In genomic region chr4:43560976-43561375, GRCm38 (mm10) we compare ENCODE assay signal across 8 mouse cellular contexts. TPM values are rescaled to one million over a fixed set of nuclear protein-coding genes. Genes with fewer than 3 reads are reported as not detected.
DNase-seq lines count a peak whose midpoint lies in the region; ATAC-seq and TF ChIP-seq lines count a peak whose summit lies in the region.

No protein-coding gene starts in this region.

- H3K4me3 ChIP-seq in kidney, postnatal 0 days (replicated peaks; ENCODE audit: low read depth, low read length) = peak overlapping the region; percentile 65
- peak overlapping the region; percentile 67 for H3K4me3 ChIP-seq in neural tube, embryonic 12.5 days

- ATAC-seq in kidney, postnatal 0 days (replicated peaks; ENCODE audit: low FRiP score, low read depth) = no peak
- no peak for ATAC-seq in neural tube, embryonic 12.5 days (ENCODE audit: low FRiP score, low read depth)

- H3K4me2 ChIP-seq in kidney, postnatal 0 days (ENCODE audit: low read length) = peak overlapping the region; percentile 79
- H3K4me2 ChIP-seq in neural tube, embryonic 12.5 days (replicated peaks) = peak overlapping the region; percentile 85

- H3K9ac ChIP-seq in kidney, postnatal 0 days (ENCODE audit: low read depth, low read length) = peak overlapping the region; percentile 92
- H3K9ac ChIP-seq in neural tube, embryonic 12.5 days = peak overlapping the region; percentile 77

- peaks cover 20% of the 10 kb centered on the region for H3K36me3 ChIP-seq in kidney, postnatal 0 days (ENCODE audit: insufficient read depth, low read length)
- H3K36me3 ChIP-seq in neural tube, embryonic 12.5 days = peaks cover 35% of the 10 kb centered on the region

- TF ChIP-seq CTCF in kidney, postnatal 0 days (IDR thresholded peaks at IDR 0.05; ENCODE audit: low read depth) = no peak

- peaks cover 49% of the 10 kb centered on the region for H3K4me1 ChIP-seq in kidney, postnatal 0 days (replicated peaks; ENCODE audit: insufficient read depth, low read length)
- peaks cover 56% of the 10 kb centered on the region for H3K4me1 ChIP-seq in neural tube, embryonic 12.5 days

- no peaks in the 10 kb centered on the region for H3K9me3 ChIP-seq in kidney, postnatal 0 days (replicated peaks; ENCODE audit: low read length)
- no peaks in the 10 kb centered on the region for H3K9me3 ChIP-seq in neural tube, embryonic 12.5 days

- H3K27ac ChIP-seq in kidney, postnatal 0 days = peak overlapping the region; percentile 99
- H3K27ac ChIP-seq in neural tube, embryonic 12.5 days = no peak overlapping the region

- no peaks in the 10 kb centered on the region for H3K27me3 ChIP-seq in kidney, postnatal 0 days (ENCODE audit: insufficient read depth, low read length)
- H3K27me3 ChIP-seq in neural tube, embryonic 12.5 days (replicated peaks) = no peaks in the 10 kb centered on the region

- DNase-seq in kidney, postnatal 0 days (ENCODE audit: low spot score) = no peak
- DNase-seq in kidney, postnatal 36 days = no peak
- peak; percentile 23 for DNase-seq in c-Kit-positive CD71-positive TER-119-positive erythroid progenitor cells, embryonic 14.5 days (ENCODE audit: low spot score)
- DNase-seq in induced T-regulatory cell, adult 2 months (ENCODE audit: low read depth) = peak; percentile 52
- DNase-seq in cerebellum, adult 18-20 months = no peak
- no peak for DNase-seq in cerebellum, adult 8-10 months
- no peak for DNase-seq in right cerebral cortex, postnatal 14 days

- 13% methylated on average over 2 of the region's 2 CpGs for WGBS in kidney, postnatal 0 days
- WGBS in neural tube, embryonic 12.5 days = 33% methylated on average over 2 of the region's 2 CpGs

RNA-seq across cellular contexts. Expression of gene Creb3, which starts 1.2 kb away (rescaled TPM):
- polyA plus RNA-seq in kidney, postnatal 0 days (2015; fragmentation: Nextera tagmentation; extraction: Ambion mirVana) = 74.1 and 76.5 TPM in 2 replicates
- polyA plus RNA-seq in neural tube, embryonic 12.5 days (2016; fragmentation: Nextera tagmentation; extraction: Ambion mirVana) = 68.0 and 71.0 TPM in 2 replicates

RNA-seq across cellular contexts. Expression of gene Tln1, which starts 1.5 kb away (rescaled TPM):
- polyA plus RNA-seq in kidney, postnatal 0 days (2015; fragmentation: Nextera tagmentation; extraction: Ambion mirVana) = 64.9 and 65.8 TPM in 2 replicates
- 59.6 and 65.6 TPM in 2 replicates for polyA plus RNA-seq in neural tube, embryonic 12.5 days (2016; fragmentation: Nextera tagmentation; extraction: Ambion mirVana)

RNA-seq across cellular contexts. Expression of gene Rgp1, which starts 17.5 kb away (rescaled TPM):
- polyA plus RNA-seq in kidney, postnatal 0 days (2015; fragmentation: Nextera tagmentation; extraction: Ambion mirVana) = 15.9 and 17.8 TPM in 2 replicates
- 29.5 and 36.3 TPM in 2 replicates for polyA plus RNA-seq in neural tube, embryonic 12.5 days (2016; fragmentation: Nextera tagmentation; extraction: Ambion mirVana)

RNA-seq across cellular contexts. Expression of gene Gba2, which starts 17.7 kb away (rescaled TPM):
- 14.2 and 15.9 TPM in 2 replicates for polyA plus RNA-seq in kidney, postnatal 0 days (2015; fragmentation: Nextera tagmentation; extraction: Ambion mirVana)
- 50.4 and 55.4 TPM in 2 replicates for polyA plus RNA-seq in neural tube, embryonic 12.5 days (2016; fragmentation: Nextera tagmentation; extraction: Ambion mirVana)

RNA-seq across cellular contexts. Expression of gene Msmp, which starts 23.3 kb away (rescaled TPM):
- 2.0 and 2.5 TPM in 2 replicates for polyA plus RNA-seq in kidney, postnatal 0 days (2015; fragmentation: Nextera tagmentation; extraction: Ambion mirVana)
- polyA plus RNA-seq in neural tube, embryonic 12.5 days (2016; fragmentation: Nextera tagmentation; extraction: Ambion mirVana) = 1.3 and 2.8 TPM in 2 replicates

Comparison
In these comparisons a context has a peak if more than half of its experiments do, and no peak if none do; other contexts are left out.
1. DNase-seq: peak in c-Kit-positive CD71-positive TER-119-positive erythroid progenitor cells, embryonic 14.5 days (single experiment) and induced T-regulatory cell, adult 2 months (single experiment); none in kidney, postnatal 0 days (single experiment), kidney, postnatal 36 days (0 of 2), cerebellum, adult 18-20 months (0 of 2), cerebellum, adult 8-10 months (single experiment) and right cerebral cortex, postnatal 14 days (single experiment).